ENCODE assay signal across 14 mouse cellular contexts in the genomic region with DNA sequence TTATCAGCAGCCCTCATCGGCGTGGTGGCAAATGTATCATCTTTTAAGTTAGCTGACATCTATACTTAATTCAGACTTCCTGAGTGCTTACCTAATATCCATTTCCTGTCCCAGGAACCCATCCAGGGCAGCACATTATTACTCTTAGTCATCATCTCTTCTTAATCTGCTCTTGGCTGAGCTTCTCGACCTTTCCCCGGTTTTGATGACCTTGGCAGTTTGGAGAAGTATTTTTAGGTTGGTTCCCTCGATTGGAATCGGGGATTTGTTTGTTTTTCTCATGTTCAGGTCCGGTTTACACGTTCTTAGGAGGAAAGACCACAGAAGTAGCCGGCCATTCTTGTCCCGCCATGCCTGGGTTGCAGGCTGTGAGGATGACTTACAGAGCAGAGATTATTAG.
"Had no signal": no experiment of that assay in that cellular context is flagged by ENCODE, and none has a peak within 500 bp of the region (broad histone marks: within the 10 kb centered on the region; RNA-seq: fewer than 3 reads in every experiment).

No protein-coding gene starts in this region.

- H3K9me3 ChIP-seq: midbrain, embryonic 13.5 days; midbrain, embryonic 15.5 days; neural tube, embryonic 12.5 days had no signal

- H3K4me3 ChIP-seq: megakaryocyte, embryonic 14.5 days; midbrain, embryonic 13.5 days; midbrain, embryonic 15.5 days; neural tube, embryonic 12.5 days had no signal

- H3K4me2 ChIP-seq: lung, embryonic 14.5 days; midbrain, embryonic 11.5 days; midbrain, embryonic 13.5 days; midbrain, embryonic 15.5 days; neural tube, embryonic 12.5 days had no signal

- H3K27ac ChIP-seq: midbrain, embryonic 13.5 days; midbrain, embryonic 15.5 days; neural tube, embryonic 12.5 days had no signal

- H3K27me3 ChIP-seq: midbrain, embryonic 13.5 days; midbrain, embryonic 15.5 days; neural tube, embryonic 12.5 days had no signal

- H3K9ac ChIP-seq: lung, embryonic 14.5 days; midbrain, embryonic 13.5 days; midbrain, embryonic 15.5 days; neural tube, embryonic 12.5 days had no signal

- DNase-seq: lung, adult 18-20 months; lung, embryonic 14.5 days; lung, postnatal 10 days; lung, postnatal 4 days; right cerebral cortex, postnatal 14 days; spleen, adult 18-20 months; thymus, adult 18-20 months; thymus, postnatal 14 days; thymus, postnatal 36 days had no signal

- H3K36me3 ChIP-seq: midbrain, embryonic 13.5 days; midbrain, embryonic 15.5 days; neural tube, embryonic 12.5 days had no signal

- ATAC-seq: midbrain, embryonic 13.5 days; midbrain, embryonic 15.5 days had no signal

- H3K4me1 ChIP-seq: midbrain, embryonic 13.5 days; midbrain, embryonic 15.5 days; neural tube, embryonic 12.5 days had no signal
